8 mouse cellular contexts compared by ENCODE assay signal in the genomic region with DNA sequence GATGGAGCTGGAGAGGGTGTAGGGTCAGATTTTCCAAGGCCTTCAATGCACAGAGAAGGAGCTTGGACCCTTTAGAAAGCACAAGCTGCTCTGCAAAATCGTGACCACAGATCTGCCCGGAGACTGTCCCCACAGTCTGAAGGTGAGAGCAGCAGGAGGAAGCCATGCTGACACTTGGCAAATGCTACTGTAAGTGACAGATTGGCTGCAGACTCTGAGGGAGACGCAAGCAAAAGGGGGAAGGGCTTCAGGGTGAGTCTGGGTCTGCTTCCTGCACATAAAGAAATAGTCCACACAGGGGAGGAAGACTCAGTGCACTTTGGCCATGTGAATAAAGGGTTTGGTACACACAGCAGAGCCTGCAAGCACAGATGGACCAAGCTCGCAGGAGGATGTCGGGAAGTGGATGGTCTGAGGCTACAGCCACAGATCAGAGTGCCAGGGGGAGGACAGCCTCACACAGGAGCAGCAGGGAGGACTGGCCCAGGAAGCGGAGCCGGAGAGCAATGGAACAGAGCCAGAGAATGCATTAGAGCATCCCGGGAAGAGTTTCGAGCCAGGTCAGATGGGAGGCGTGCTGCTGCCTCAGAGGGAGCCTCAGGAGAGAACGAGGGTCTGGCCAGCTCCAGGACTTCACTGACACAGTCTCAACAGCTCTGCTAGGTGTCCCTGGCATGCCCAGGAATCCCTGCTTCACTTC. TPM values are rescaled to one million over a fixed set of nuclear protein-coding genes. Genes with fewer than 3 reads are reported as not detected.
A peak's percentile ranks its signal among the peaks of the same experiment; 100 is the strongest.
DNase-seq lines count a peak whose midpoint lies in the region; ATAC-seq and TF ChIP-seq lines count a peak whose summit lies in the region.

No protein-coding gene starts in this region.

- H3K9me3 ChIP-seq in embryonic facial prominence, embryonic 12.5 days, result no peaks in the 10 kb centered on the region
- no peaks in the 10 kb centered on the region for H3K9me3 ChIP-seq in hindbrain, embryonic 11.5 days (ENCODE audit: control insufficient read depth, low read length)
- H3K9me3 ChIP-seq in limb, embryonic 13.5 days, result no peaks in the 10 kb centered on the region
- H3K9me3 ChIP-seq in stomach, postnatal 0 days (ENCODE audit: control insufficient read depth, low read length), result no peaks in the 10 kb centered on the region

- peaks cover 32% of the 10 kb centered on the region for H3K4me1 ChIP-seq in embryonic facial prominence, embryonic 12.5 days
- no peaks in the 10 kb centered on the region for H3K4me1 ChIP-seq in hindbrain, embryonic 11.5 days (replicated peaks; ENCODE audit: control insufficient read depth, insufficient read depth, low read length)
- H3K4me1 ChIP-seq in limb, embryonic 13.5 days, result peaks cover 27% of the 10 kb centered on the region
- H3K4me1 ChIP-seq in stomach, postnatal 0 days (replicated peaks; ENCODE audit: control insufficient read depth, insufficient read depth), result 0 out of 2 replicates have a peak, but pooled peaks cover 3% of the 10 kb centered on the region

- no peak overlapping the region for H3K4me3 ChIP-seq in embryonic facial prominence, embryonic 12.5 days
- H3K4me3 ChIP-seq in hindbrain, embryonic 11.5 days (ENCODE audit: low read depth, low read length), result no peak overlapping the region
- H3K4me3 ChIP-seq in limb, embryonic 13.5 days, result no peak overlapping the region
- H3K4me3 ChIP-seq in stomach, postnatal 0 days (ENCODE audit: low read depth, low read length), result no peak overlapping the region

- DNase-seq in right cerebral cortex, postnatal 25 days, result peak; percentile 23
- DNase-seq in right cerebral cortex, postnatal 14 days, result no peak
- DNase-seq in hindbrain, embryonic 11.5 days (ENCODE audit: low spot score), result no peak
- DNase-seq in stomach, postnatal 0 days (ENCODE audit: low spot score), result peak; percentile 40
- DNase-seq in embryo, embryonic 10.5 days (ENCODE audit: low spot score), result no peak
- DNase-seq in left cerebral cortex, adult 8-10 months (ENCODE audit: low spot score in 2 of 2), result no peak

- TF ChIP-seq CTCF in stomach, postnatal 0 days (IDR thresholded peaks at IDR 0.05; ENCODE audit: low read depth), result no peak

- no peak for TF ChIP-seq EP300 in stomach, postnatal 0 days (optimal IDR thresholded peaks at IDR 0.05)

- peak overlapping the region; percentile 24; the same call in 1 of the 2 replicates for H3K27ac ChIP-seq in embryonic facial prominence, embryonic 12.5 days
- H3K27ac ChIP-seq in hindbrain, embryonic 11.5 days (ENCODE audit: low read depth, low read length), result no peak overlapping the region
- H3K27ac ChIP-seq in limb, embryonic 13.5 days, result peak overlapping the region; percentile 48; the same call in 1 of the 2 replicates
- H3K27ac ChIP-seq in stomach, postnatal 0 days (replicated peaks), result peak overlapping the region; percentile 82

- ATAC-seq in embryonic facial prominence, embryonic 12.5 days (ENCODE audit: insufficient number of reproducible peaks, insufficient read depth, low FRiP score, low TSS enrichment), result no peak
- ATAC-seq in hindbrain, embryonic 11.5 days (ENCODE audit: low FRiP score), result no peak
- ATAC-seq in limb, embryonic 13.5 days (ENCODE audit: low FRiP score, low read depth), result no peak; the same call in 1 of the 2 replicates
- ATAC-seq in stomach, postnatal 0 days (ENCODE audit: low FRiP score, low TSS enrichment), result peak; percentile 72; the same call in 1 of the 2 replicates

- H3K4me2 ChIP-seq in embryonic facial prominence, embryonic 12.5 days (replicated peaks), result no peak overlapping the region
- H3K4me2 ChIP-seq in hindbrain, embryonic 11.5 days (replicated peaks; ENCODE audit: low read depth, low read length), result no peak overlapping the region
- peak overlapping the region; percentile 21 for H3K4me2 ChIP-seq in limb, embryonic 13.5 days (replicated peaks)
- H3K4me2 ChIP-seq in stomach, postnatal 0 days (replicated peaks; ENCODE audit: low read depth), result no peak overlapping the region; the same call in 1 of the 2 replicates

- 42% methylated on average over 11 of the region's 11 CpGs for WGBS in embryonic facial prominence, embryonic 12.5 days
- WGBS in hindbrain, embryonic 11.5 days, result 50% methylated on average over 11 of the region's 11 CpGs
- WGBS in limb, embryonic 13.5 days, result 31% methylated on average over 11 of the region's 11 CpGs
- WGBS in stomach, postnatal 0 days, result 30% methylated on average over 11 of the region's 11 CpGs

- no peaks in the 10 kb centered on the region; the same call in 1 of the 2 replicates for H3K36me3 ChIP-seq in embryonic facial prominence, embryonic 12.5 days
- no peaks in the 10 kb centered on the region for H3K36me3 ChIP-seq in hindbrain, embryonic 11.5 days (ENCODE audit: control insufficient read depth, insufficient read depth, low read length)
- H3K36me3 ChIP-seq in limb, embryonic 13.5 days, result 0 out of 2 replicates have a peak, but pooled peaks cover 5% of the 10 kb centered on the region
- H3K36me3 ChIP-seq in stomach, postnatal 0 days (ENCODE audit: control insufficient read depth, insufficient read depth, low read length), result no peaks in the 10 kb centered on the region

- no peaks in the 10 kb centered on the region for H3K27me3 ChIP-seq in embryonic facial prominence, embryonic 12.5 days
- H3K27me3 ChIP-seq in hindbrain, embryonic 11.5 days (ENCODE audit: control insufficient read depth, insufficient read depth, low read length), result no peaks in the 10 kb centered on the region
- no peaks in the 10 kb centered on the region for H3K27me3 ChIP-seq in limb, embryonic 13.5 days
- H3K27me3 ChIP-seq in stomach, postnatal 0 days (ENCODE audit: control insufficient read depth, insufficient read depth, low read length), result no peaks in the 10 kb centered on the region

- no peak overlapping the region for H3K9ac ChIP-seq in embryonic facial prominence, embryonic 12.5 days
- 0 out of 2 replicates have a peak overlapping the region, but pooled peaks have one; percentile 11 for H3K9ac ChIP-seq in hindbrain, embryonic 11.5 days (ENCODE audit: low read depth, low read length)
- H3K9ac ChIP-seq in limb, embryonic 13.5 days, result peak overlapping the region; percentile 48
- H3K9ac ChIP-seq in stomach, postnatal 0 days (ENCODE audit: low read length), result peak overlapping the region; percentile 23; the same call in 1 of the 2 replicates

RNA-seq across cellular contexts. Expression of a gene that starts 35.0 kb away (rescaled TPM):
- 24.0 and 26.3 TPM in 2 replicates for polyA plus RNA-seq in embryonic facial prominence, embryonic 12.5 days (2016; fragmentation: Nextera tagmentation; extraction: Ambion mirVana)
- 13.7 and 14.4 TPM in 2 replicates for polyA plus RNA-seq in hindbrain, embryonic 11.5 days (2014; fragmentation: Nextera tagmentation; extraction: Ambion mirVana)
- 21.5 and 24.5 TPM in 2 replicates for polyA plus RNA-seq in limb, embryonic 13.5 days (2015; fragmentation: Nextera tagmentation; extraction: Ambion mirVana)
- 15.7 and 16.3 TPM in 2 replicates for polyA plus RNA-seq in stomach, postnatal 0 days (2015; fragmentation: Nextera tagmentation; extraction: Ambion mirVana)
- 100 to 1,000 TPM; 117 to 135 (median 123) TPM for total RNA-seq in left cerebral cortex, adult 8-10 months (2022)

RNA-seq across cellular contexts. Expression of a gene that starts 45.3 kb away (rescaled TPM):
- 37.5 and 41.1 TPM in 2 replicates for polyA plus RNA-seq in embryonic facial prominence, embryonic 12.5 days (2016; fragmentation: Nextera tagmentation; extraction: Ambion mirVana)
- polyA plus RNA-seq in hindbrain, embryonic 11.5 days (2014; fragmentation: Nextera tagmentation; extraction: Ambion mirVana), result 25.9 and 35.8 TPM in 2 replicates
- polyA plus RNA-seq in limb, embryonic 13.5 days (2015; fragmentation: Nextera tagmentation; extraction: Ambion mirVana), result 40.6 and 45.4 TPM in 2 replicates
- polyA plus RNA-seq in stomach, postnatal 0 days (2015; fragmentation: Nextera tagmentation; extraction: Ambion mirVana), result 23.7 and 25.4 TPM in 2 replicates
- 10 to 100 TPM; 47.0 to 55.6 (median 48.1) TPM for total RNA-seq in left cerebral cortex, adult 8-10 months (2022)

Comparison
In these comparisons a context has a peak if more than half of its experiments do, and no peak if none do; other contexts are left out.
1. DNase-seq: peak in right cerebral cortex, postnatal 25 days (single experiment) and stomach, postnatal 0 days (single experiment); none in right cerebral cortex, postnatal 14 days (single experiment), hindbrain, embryonic 11.5 days (single experiment), embryo, embryonic 10.5 days (single experiment) and left cerebral cortex, adult 8-10 months (0 of 2).